Mouse (Mus musculus) layer of hippocampus, adult 18-20 months (tissue): ENCODE data around the gene Sema5b. TPM values are rescaled to one million over a fixed set of nuclear protein-coding genes. Genes with fewer than 3 reads are reported as not detected.
A peak's percentile ranks its signal among the peaks of the same experiment; 100 is the strongest.

Experiments
- DNase-seq, 2 experiments: peaks; one replicate each; pipeline ENCODE4 v3.0.0; 2022; ENCODE audit warnings: low spot score in 2 of 2
- long read RNA-seq: library from polyadenylated mRNA; stranded (forward); transcript quantifications from one replicate; pipeline ENCODE4 v2.0.0, GENCODE M21; 2021
- total RNA-seq, 2 experiments: library from RNA; stranded (reverse); gene quantifications; 2 replicates each; pipeline ENCODE4 v1.2.3; 2021

Gene Sema5b
- 10 to 100 TPM; 11.1 to 14.1 TPM for total RNA-seq
- long read RNA-seq, full-length matches to known transcripts, result 9 of 30 reads
- long read RNA-seq, partial matches to known transcripts, result 8 of 30 reads
- long read RNA-seq, other reads (novel, unspliced or antisense), result 13 of 30 reads

DNA sequence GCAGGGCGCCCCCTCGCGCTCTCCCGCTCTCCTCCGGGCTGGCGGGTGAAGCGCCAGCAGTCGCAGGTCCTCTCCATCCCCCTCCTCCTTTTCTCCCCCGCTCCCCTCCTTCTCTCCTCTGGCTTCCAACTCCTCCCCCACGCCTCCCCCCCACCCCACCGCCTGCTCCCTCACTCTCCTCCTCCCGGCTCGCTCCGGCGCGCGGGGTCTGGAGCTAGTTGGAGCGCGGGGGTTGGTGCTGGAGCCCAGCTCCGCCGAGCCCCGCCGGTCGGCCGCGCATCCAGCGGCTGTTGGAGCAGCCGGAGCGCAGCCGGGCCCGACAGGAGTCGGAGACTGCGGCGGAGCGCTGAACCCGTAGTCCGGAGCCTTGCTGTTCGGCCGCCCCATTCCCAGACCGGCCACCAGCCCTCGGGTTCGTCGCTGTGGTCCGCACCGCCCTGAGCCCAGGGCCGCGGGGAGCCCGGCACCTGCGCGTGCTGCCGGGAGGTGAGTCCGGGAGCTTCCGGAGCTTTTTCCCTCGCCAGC is at the start of gene Sema5b:
Gene Sema5b (plus strand): TSS at position 29 of the 525 bp plus-strand sequence.
- peak in 1 of 2 experiments; percentile 44 for DNase-seq

GRCm38 (mm10) chr16:35500342-35500741 is 40.6 kb upstream of the Sema5b start:
- DNase-seq, result no peak

DNA sequence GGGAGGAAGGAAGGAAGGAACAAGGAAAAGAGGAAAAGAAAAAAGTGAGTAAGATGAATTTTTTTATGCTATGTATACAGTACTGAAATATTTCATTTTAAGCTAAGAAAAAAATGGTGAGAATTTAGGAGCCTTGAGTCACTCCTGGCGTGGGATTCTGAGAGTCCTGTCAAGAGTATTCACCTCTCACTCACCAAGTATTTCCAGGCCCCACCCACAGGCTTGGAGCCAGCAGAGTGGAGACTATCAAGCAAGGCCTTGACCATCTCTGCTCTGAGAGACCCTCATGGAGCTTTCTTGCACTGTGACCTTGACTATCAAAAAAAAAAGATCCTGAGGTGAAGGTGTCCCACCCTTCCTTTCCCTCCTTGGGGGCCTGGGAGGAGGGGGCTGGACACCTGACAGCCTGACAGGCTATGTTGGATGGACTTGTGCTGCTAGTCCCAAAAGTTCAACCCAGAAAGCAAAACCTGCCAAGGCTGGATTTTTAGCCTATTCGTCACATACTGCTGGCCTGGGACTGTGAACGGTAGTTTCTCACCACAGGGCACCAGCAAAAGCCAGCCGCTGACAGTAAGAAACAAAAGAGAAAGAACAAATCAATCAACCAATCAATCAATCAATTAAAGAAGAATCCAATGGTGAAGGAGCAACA is 39.7 kb upstream of the Sema5b start:
- DNase-seq, result no peak

GRCm38 (mm10) chr16:35502456-35502855 is 38.5 kb upstream of the Sema5b start:
- no peak for DNase-seq

DNA sequence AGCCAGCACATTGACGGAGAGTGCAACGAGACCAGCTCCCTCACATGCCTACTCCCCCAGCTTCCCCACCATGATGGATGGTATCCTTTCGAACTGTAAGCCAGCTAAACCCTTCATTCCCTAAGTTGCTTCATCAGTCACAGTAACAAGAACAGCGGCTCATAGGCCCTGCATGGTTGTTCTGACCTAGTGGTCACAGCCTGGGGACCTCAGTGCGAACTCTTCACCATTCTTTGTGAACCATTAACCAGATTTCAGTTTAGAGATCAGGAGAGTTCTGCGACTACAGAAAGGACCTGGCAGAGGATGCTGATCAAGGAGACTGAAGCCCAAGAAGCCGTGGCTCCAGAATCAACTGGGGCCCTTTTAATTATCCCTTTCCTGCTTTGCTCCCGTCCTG is 36.7 kb upstream of the Sema5b start:
- DNase-seq, result no peak

GRCm38 (mm10) chr16:35505786-35506185 is 35.2 kb upstream of the Sema5b start:
- no peak for DNase-seq

- DNase-seq, result no peak
Observed at GRCm38 (mm10) chr16:35508581-35508980, 32.4 kb upstream of the Sema5b start.

GRCm38 (mm10) chr16:35509331-35510070 is 31.4 kb upstream of the Sema5b start:
- no peak for DNase-seq

GRCm38 (mm10) chr16:35515977-35516612 is 24.9 kb upstream of the Sema5b start:
- DNase-seq, result no peak

DNA sequence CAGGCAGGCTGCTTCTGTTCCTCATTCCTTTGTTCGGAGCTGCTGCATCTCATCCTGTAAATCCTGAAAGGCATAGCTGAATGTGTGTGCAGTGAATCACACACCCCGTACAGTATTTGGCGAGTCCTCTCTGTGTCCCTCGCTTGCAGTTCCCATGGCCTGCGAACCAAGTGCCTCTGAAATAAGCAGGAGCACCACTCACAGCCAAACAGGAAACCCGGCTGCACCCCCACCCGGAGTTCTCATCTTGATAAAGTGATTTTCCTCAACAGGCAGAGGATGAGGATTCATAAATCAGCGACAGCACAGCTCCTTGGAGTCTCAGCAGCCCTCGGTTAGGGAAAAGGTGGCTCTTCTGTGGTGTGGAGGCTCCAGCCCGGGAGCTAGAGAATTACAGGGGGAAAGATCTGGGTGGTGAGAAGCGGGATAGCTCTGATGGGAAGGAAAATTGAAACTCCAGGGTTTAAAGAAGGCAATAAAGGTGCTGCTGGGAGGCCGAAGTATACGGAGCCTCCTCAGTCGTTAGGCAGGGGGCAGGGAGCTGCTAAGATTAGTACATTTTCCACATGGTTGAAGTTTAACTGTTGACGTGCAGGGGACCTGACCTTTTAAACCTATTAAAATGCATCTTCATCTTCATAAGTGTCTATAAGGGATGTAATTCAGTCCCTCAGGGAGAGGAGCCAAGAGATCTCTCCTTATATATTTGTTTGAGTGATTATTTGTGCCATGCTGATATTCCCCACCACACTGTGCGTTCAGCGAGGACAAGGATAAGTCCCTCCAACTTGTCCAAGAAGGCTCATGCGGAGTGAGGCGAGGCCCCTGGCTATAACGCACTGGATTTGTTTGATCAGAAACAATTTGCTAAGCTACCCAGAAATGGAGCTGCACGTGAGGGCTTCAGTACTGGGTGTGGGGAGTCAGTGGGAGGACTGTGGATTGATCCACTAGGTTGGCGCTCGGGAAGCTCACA is 22.7 kb upstream of the Sema5b start:
- DNase-seq, result no peak

- DNase-seq, result no peak
Observed at GRCm38 (mm10) chr16:35519245-35519644, 21.7 kb upstream of the Sema5b start.

GRCm38 (mm10) chr16:35524200-35524599 is 16.7 kb upstream of the Sema5b start:
- no peak for DNase-seq

- DNase-seq, result no peak
Observed at GRCm38 (mm10) chr16:35534630-35535029, 6.3 kb upstream of the Sema5b start.

GRCm38 (mm10) chr16:35537651-35538050 is 3.3 kb upstream of the Sema5b start:
- no peak for DNase-seq

GRCm38 (mm10) chr16:35539041-35539440 is 1.9 kb upstream of the Sema5b start:
- DNase-seq, result no peak

DNA sequence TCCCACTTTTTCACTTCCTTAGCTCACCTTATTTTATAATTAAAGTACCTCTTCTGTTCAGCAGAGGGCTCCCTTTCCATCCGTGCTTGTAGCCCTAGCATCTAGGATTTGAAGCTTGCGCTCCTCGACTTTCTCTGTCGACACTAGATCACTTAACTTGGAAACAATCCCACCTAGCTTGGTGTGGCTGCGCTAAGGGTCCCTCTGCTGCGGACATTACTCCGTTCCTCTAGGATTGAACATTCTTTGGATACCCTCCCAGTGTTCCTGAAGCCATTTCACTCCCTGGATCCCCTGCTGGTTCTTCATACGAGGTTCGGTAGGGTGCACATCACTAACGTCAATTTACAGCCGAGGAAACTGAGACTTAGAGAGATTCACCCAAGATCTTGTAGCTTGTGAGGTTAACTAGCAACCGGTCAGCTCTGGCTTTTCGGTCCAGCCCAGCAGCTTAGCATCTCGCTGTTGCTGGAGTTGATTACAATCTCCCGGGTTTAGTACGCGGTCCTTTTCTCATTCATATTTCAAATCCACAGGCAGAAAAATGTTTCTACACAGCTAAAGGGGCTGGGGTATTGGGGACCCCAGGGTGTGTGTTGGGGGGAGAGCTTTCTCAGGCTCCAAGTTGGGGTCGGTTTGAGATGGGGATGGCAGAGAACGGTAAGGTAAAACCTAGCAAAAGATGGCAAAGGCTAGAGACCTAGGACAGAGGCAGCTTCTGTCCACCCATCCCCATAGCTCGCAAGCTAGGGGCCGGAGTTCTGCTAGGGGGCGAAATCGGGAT is 420 bp upstream of the Sema5b start:
- DNase-seq, result peak in 1 of 2 experiments; percentile 80

DNA sequence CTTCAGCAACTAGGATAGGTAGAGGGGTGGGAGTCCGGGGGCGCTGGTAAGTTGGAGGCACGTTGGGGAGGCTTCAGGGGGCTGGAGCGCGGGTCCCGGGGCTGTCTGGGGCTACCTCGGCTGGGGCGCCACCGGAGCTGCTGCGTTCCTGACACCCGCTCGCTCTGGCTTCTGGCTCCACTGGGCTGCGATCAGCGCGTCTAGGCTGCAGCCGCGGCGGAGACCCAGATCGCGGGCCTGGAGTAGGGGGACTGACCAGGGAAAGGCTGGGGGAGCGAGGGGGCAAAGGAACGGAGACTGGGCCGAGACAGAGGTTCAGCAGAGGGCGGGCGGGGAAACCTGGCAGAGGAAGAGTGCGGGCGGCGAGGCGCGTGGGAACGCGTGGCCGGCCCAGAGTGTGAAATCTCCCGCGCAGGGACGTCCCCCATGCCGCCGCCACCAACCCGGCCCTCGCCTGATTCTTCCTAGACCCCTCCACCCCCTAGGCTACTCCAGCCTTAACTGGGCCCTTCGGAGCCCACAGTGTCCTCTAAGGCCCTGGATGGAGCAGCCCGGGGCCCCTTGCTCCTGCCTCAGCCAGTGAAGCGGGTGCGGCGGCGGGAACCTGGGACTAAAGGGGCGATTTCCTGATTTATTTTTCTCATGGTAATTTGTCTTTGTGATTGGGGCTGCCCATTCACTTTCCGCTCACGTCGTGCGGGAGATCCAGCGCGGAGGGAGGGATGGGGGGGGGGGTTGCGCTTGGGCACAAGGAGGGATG is 896 bp downstream of the Sema5b start:
- DNase-seq, result peak in 1 of 2 experiments; percentile 22

GRCm38 (mm10) chr16:35542421-35542780 is 1.5 kb downstream of the Sema5b start:
- no peak for DNase-seq

DNA sequence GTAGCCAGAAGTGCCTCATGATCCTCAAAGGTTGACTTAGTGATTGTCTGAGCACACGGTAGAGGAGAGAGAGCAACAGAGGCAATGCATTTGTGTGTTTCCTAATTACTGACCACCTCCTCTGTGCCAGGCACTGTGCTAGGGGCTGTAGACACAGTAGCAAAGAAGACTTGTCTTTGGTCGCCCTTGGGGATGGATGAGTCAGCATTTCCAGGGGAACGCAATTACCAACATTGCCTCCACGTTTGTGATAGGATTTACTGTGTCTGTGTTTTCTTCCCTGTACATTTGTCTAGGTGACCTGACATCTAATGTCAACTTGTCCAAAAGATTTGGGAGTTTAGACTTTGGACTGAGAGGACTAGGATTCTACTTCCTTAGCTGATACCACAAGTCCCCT is 4.8 kb downstream of the Sema5b start:
- no peak for DNase-seq
